Mouse (Mus musculus) urinary bladder, postnatal 4 days (tissue): Measurements from ENCODE around the gene Pik3r1.

Source experiments
- DNase-seq, 2 experiments: peaks; one replicate each; pipeline ENCODE4 v3.0.0; 2021 to 2022; ENCODE audit warnings: low spot score in 2 of 2

Gene Pik3r1

GRCm38 (mm10) chr13:101680083-101680482 lies 87.9 kb downstream of the Pik3r1 start:
- no peak for DNase-seq

GRCm38 (mm10) chr13:101678984-101679383 lies 89.0 kb downstream of the Pik3r1 start:
- DNase-seq, result no peak

GRCm38 (mm10) chr13:101678036-101678435 lies 90.0 kb downstream of the Pik3r1 start:
- DNase-seq, result no peak

- DNase-seq, result no peak
These were observed 94.1 kb downstream of the Pik3r1 start for GRCm38 (mm10) chr13:101673876-101674275.

- DNase-seq, result no peak
These were observed 99.2 kb downstream of the Pik3r1 start for GRCm38 (mm10) chr13:101668859-101669258.

- DNase-seq, result no peak
These were observed 104.0 kb downstream of the Pik3r1 start for GRCm38 (mm10) chr13:101664010-101664409.

GRCm38 (mm10) chr13:101662900-101663299 lies 105.1 kb downstream of the Pik3r1 start:
- no peak for DNase-seq

- DNase-seq, result no peak
These were observed 106.5 kb downstream of the Pik3r1 start for GRCm38 (mm10) chr13:101661567-101661966.

- DNase-seq, result no peak
These were observed 107.8 kb downstream of the Pik3r1 start for GRCm38 (mm10) chr13:101660187-101660586.

GRCm38 (mm10) chr13:101652131-101652530 lies 115.9 kb downstream of the Pik3r1 start:
- no peak for DNase-seq

- DNase-seq, result no peak
These were observed 126.4 kb downstream of the Pik3r1 start for GRCm38 (mm10) chr13:101641632-101642031.

- no peak for DNase-seq
These were observed 132.2 kb downstream of the Pik3r1 start for GRCm38 (mm10) chr13:101635837-101636236.

GRCm38 (mm10) chr13:101634420-101634819 lies 133.6 kb downstream of the Pik3r1 start:
- no peak for DNase-seq

- DNase-seq, result no peak
These were observed 134.4 kb downstream of the Pik3r1 start for GRCm38 (mm10) chr13:101633620-101634019.

GRCm38 (mm10) chr13:101632771-101633170 lies 135.2 kb downstream of the Pik3r1 start:
- DNase-seq, result no peak

- DNase-seq, result no peak
These were observed 136.5 kb downstream of the Pik3r1 start for GRCm38 (mm10) chr13:101631561-101631960.
